Mouse (Mus musculus) T-cell, adult 2 months (primary cell): ENCODE results near the gene Gars.

Experiments
- DNase-seq: peaks from one replicate; pipeline ENCODE4 v3.0.0; 2022; ENCODE audit warnings: low spot score

The Gars gene

DNA sequence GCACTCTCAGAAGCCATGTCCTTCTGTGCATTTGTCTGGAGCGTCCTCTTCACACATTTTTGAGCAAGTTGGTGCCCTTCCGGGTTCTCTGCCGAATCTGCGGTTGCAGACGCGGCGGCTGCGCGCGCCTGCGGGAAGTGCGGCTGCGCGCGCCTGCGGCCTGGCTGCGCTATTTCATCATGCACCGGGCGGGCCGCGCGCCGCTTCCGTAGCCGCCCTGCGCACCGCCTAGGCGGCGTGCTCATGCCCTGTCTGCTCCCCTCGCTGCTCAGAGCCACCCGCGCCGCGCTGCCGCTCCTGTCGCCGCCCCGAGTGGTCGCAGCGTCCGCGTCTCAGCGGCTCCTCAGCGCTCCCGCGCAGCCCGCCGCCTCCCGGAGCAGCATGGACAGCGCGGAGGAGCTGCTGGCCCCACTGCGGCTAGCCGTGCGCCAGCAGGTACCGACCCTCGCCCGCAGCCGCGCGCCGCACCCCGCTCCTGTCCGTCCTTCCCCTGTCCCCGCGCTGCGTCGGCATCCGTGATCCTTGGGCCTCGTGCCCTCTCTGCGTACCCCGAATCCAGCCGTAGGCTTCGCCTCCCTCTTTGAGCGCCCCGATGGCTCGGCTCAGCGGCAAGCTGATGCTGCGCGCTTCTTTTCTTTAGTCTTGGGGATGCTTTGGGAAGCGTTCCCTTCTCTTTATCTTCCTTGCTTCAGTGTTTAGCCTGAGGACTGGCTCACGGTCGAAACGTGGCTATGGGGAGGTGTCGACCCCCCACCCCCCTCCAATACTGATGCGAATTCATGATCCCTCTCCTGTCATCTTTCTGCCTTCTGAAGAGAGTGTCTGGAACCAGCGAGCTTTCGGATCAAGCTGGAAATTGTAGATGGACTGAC lies at the start of gene Gars:
Gene Gars (plus strand): TSS at position 209 of the 872 bp plus-strand sequence.
- peak; percentile 91 for DNase-seq

GRCm38 (mm10) chr6:54988141-54988540 lies 49.7 kb upstream of the Gars start:
- no peak for DNase-seq

DNA sequence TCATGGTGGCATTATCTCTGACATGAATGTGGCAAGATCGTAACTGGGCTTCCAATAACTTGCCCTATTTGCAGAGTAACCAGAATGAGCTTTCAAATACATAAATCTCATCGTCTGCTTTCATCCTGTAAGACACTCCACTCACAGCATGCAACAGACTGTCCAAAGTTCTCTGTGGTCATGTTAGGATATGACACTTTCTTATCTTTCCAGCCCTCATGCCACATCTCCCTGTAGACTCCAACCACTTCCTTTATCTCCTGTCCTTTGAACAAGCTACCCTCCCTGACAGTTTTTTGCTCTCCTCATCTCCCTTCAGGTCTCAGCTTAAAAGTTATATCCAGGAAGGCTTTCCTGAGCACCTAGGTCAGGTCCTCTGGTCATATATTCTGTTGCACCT lies 46.6 kb upstream of the Gars start:
- DNase-seq, result no peak

DNA sequence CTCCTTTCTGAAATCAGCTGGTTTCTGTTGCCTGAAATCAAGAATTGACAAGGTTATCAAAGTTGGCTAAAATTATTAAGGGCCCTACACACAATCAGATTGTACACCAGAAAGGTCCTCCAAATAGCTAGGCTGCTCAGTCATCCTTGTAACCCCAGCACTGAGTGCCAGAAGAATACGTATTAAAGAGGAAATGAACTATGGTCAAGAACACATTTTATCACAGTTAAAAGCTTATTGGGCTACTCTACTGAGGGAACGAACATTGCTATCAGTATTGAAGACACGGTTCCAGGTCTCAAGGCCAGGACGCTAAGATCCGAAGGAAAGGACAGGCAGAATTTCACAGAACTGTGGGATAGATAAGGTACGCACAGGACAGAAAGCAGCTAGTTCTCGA lies 45.7 kb upstream of the Gars start:
- no peak for DNase-seq

DNA sequence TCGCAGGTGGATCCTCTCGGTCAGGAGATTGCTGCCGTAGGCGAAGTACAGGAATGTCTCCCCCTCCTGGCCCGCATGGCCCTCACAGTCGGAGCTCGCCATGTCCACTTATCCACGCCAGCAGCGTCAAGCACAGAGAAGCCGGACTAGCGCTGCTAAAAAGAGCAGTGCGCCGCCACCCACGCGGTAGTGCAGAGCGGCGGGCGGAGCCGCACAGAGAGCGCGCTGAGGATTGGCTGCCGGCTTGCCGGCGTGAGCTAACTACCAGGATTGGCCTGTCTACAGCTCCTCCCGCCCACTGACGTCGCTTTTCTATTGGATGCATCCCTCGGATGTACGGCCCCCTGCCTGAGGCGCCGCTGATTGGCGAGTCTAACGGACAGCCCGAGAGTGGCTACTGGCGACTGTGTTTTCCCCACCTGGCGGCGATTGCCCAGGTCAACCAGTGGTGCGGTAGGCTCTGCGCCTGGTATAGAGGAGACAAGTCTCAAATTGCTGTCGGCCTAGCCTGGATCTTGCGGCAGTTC lies 45.0 kb upstream of the Gars start, which contains the start of gene Ggct:
Gene Ggct (minus strand): TSS at position 217 of the 527 bp plus-strand sequence.
- DNase-seq, result peak; percentile 93

GRCm38 (mm10) chr6:54996361-54996760 lies 41.4 kb upstream of the Gars start:
- no peak for DNase-seq

DNA sequence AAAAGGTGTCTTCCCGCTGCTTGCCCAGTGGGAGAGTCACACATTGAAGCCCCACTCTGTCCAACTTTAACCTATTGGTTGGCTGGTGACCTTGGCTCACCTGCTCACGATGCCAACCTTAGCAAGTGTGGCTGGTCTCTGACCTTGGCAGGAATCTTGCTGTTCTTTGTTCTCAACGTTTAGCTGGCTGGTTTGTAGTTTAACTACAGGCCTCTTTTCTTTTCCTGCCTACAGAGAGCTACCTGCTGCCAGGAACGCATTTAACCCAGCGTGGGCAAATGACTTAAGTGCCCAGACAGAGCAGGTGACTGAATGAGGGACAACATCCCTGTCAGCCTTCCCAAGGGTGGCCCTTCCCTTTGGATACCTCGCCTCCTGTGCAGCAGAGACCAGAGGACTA lies 40.1 kb upstream of the Gars start:
- DNase-seq, result no peak

DNA sequence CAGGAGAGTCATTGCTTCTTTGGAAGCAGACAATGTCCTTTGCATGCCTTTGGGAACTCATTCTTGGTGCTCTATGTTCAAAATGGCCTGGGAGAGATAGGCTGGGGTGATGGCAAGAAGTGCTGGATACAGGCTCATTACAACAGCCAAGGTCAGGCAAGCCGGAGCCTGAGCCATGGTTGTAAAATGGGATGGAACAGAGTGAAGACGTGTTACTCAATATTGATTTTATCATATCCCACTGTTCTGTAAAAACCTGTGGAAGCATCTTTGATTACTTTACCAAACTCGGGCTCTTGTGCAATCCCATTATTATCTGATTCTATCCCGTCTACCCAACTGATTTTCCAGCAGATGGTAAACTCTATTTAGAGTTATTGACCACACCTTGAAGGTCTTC lies 36.5 kb upstream of the Gars start:
- DNase-seq, result no peak

DNA sequence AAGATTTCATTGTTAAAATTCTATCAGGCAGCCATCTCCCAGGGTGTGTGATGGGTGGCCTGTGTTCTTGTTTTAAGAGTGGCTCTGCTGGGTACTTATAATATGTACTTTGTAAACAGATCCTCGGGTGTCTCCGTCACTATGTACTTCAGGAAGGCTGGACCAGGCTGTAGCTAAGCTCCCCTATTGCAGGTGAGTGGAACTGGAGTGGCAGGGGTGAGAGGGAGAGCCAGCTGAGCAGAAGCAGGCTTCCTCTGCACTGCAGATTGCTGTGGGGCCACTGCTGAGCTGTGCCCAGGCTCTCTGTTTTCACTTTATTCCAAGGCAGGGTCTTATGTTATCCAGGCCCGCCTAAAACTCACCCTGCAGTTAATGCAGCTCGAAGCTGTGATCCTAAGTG lies 35.4 kb upstream of the Gars start:
- no peak for DNase-seq

DNA sequence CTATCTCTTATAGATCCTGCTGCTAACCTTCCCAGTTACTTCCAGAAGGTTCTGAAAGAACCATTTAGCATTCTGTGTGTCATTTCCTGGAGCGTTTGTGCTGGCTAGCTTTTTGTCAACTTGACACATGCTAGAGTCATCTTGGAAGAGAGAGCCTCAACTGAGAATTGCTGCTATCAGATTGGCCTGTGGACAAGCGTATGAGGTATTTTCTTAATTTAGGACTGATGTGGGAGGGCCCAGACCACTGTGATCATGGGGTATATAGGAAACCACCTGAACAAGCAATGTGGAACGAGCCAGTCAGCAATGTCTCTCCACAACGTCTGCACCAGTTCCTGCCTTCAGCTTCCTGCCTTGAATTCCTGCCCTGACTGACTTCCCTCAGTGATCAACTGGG lies 34.2 kb upstream of the Gars start:
- no peak for DNase-seq

DNA sequence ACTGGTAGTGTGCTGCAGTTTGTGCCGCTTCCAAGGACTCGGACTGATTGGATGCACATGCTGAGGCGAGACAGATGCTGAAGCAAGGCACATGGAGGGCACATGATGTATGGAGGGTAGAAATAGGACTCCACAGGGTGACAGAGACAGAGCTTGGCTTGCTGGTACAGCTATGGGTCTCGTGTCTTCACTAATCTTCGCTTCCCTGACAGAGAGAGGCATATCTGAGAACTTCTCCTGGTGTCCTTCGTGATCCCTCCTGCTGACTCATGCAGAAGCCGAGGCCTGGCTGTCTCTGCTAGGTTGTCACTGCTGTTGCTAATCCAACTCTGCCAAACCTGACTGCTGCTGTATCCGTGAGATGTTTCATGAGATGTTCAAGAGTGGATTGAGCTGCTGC lies 29.4 kb upstream of the Gars start:
- no peak for DNase-seq

GRCm38 (mm10) chr6:55009391-55010230 lies 28.2 kb upstream of the Gars start:
- DNase-seq, result no peak

- DNase-seq, result no peak
These were observed 27.3 kb upstream of the Gars start for GRCm38 (mm10) chr6:55010330-55011091.

DNA sequence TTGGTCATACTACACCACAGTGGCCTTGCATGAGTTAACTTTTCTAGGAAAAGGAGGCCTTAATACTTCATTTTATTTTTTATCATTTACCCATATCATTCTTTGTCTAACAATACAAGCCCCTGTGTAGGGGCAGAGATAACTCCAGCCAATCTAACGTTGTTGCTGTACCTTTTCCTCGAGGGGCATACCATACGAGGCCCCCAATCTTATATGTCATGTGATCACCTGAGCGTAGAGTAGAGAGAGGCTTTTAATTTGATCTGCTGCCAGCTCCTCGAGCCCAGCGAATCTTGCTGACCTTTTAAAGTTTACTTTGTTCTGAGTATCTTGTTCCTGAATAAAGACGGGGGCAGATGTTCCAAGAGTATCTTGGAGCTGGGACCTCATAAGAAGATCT lies 25.3 kb upstream of the Gars start:
- DNase-seq, result no peak

GRCm38 (mm10) chr6:55014184-55014583 lies 23.6 kb upstream of the Gars start:
- no peak for DNase-seq

DNA sequence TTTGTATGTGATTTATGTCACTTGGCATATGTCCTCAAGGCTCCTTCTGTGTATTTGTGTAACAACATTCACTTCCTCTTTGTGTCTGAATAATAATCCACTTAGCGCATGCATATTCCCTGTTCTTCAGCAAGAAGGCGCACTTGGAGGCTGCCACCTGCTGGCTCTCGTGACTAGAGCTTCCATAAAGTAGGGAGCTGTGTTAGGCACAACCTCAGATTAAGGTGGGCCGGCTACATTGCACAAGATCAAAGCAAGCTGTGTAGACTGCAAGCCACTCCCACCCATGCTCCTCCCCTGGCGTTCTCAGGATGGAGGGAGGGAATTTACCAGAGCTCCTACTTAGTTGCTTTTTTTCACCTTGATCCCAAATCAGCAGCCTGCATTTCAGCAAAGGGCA lies 21.6 kb upstream of the Gars start:
- peak; percentile 35 for DNase-seq

DNA sequence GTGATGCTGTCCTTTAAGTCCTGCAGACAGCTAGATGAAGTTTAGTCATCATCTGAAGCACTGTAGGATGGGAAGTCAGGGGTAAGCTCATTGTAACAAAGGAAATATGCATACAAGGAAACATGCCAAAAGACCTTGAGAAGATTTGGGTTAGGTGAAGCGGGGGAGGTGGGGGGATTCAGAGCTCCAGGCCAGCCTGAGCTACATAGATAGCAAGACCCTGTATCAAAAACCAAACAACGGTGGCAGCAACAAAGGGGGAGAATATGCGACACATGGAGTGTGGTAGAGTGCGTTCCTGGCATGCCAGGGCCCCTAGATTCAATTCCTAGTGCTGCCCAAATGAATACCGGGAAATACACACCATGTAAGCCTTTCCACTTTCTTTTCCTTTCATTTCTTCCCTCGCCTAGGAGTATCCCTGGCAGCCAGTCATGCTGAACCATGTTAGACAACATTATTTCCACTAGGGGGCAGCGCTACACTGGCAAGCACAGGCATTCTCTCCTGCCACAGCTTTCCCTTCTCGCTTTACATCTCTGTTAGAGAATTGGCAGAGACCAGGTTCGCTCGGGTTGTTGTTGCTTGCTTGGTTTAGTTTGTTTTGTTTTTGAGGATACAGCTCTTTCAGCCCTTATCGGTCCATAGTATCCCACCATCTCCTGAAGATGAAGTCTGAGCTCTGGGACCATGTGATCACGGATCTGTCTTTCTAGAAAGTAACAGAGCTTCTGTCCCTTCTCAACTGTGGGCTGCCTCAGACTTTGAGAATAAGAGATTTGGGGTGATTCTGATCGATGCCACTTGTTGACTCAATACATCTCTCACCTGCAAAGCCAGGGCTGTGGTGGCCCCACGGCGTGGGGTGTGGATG lies 20.9 kb upstream of the Gars start:
- peak; percentile 47 for DNase-seq

DNA sequence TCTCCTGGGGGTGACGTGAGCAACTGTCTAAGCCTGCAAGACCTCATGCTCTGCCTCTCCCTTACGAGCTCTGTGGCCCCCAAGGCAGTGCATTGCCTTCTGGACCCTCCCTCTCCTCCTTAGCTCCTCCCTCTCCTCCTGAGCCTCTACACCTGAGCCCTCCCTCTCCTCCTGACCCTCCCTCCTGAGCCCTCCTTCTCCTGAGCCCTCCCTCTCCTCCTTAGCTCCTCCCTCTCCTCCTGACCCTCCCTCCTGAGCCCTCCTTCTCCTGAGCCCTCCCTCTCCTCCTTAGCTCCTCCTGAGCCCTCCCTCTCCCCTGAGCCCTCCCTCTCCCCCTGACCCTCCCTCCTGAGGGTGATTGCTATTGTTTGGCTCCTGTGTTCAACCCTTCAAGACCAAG lies 19.4 kb upstream of the Gars start:
- DNase-seq, result no peak

GRCm38 (mm10) chr6:55021806-55022205 lies 16.0 kb upstream of the Gars start:
- no peak for DNase-seq

DNA sequence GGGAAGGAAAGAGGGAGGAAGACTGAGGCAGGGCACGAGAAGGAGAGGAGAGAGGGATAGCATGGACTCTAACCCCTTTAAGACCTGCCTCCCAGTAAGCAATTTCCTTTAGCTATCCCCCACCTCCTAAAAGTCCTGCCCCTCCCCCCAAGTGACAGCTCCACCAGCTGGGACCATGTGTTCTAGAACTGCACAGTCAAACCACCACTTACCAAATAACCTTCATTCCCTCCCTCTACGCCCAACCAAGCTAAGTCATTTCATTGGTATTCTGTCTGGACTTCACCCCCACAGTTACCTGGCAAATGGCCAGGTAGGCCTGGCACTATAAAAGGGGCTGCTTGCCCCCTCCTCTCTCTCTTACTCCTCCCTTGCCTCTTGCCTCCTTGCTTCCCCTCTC lies 10.2 kb upstream of the Gars start:
- no peak for DNase-seq

- DNase-seq, result no peak
These were observed 1.1 kb upstream of the Gars start for GRCm38 (mm10) chr6:55036731-55037130.
